Mouse (Mus musculus): ENCODE measurements around the gene Hs3st1.

Hs3st1 gene

DNA sequence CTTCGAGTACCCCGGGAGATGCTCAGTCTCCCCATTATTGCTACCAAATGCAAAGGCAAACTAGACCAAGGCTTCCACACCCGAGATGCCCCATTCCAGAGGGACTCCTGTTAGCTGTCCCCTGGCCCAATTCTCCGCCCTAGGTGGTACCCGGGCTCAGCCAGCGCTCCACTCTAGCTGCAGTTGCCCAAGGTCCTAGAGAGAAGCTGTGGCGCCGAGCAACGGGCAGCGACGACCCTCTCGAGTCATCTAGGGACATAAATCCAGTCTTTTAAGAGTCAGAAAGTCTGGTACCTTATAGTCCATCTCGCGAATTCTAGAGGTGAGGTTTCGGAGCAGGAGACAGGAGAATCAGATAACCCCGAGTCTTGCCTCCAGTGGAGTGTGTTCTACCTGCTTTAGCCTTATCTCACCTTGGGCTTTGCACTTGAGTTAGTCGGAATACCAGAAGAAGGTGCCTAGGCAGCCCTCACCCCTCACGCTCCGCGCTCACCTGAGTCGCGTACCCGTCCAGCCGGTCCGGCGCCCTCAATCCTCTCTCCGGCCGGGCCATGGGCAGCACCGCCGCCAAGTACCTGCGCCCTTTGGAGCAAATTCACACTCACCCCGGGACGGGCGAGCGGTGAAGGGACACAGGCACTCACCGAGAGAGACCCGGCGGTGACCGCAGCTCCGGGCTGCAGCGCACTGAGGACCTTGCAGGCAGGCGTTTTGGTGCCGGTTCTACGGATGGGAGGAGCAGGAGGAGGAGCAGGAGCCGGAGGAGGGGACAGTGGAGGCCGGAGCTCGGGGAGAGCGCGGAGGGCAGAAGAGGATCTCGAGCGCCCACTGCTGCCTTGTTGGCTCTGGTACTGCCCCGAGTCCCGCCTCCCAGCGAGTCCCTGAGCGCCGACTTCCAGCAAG lies 111.1 kb downstream of the Hs3st1 start:
- DNase-seq (ENCODE audit: low read depth in 2 of 2, low spot score in 2 of 2) = peak in 1 of 2 experiments; percentile 0

DNA sequence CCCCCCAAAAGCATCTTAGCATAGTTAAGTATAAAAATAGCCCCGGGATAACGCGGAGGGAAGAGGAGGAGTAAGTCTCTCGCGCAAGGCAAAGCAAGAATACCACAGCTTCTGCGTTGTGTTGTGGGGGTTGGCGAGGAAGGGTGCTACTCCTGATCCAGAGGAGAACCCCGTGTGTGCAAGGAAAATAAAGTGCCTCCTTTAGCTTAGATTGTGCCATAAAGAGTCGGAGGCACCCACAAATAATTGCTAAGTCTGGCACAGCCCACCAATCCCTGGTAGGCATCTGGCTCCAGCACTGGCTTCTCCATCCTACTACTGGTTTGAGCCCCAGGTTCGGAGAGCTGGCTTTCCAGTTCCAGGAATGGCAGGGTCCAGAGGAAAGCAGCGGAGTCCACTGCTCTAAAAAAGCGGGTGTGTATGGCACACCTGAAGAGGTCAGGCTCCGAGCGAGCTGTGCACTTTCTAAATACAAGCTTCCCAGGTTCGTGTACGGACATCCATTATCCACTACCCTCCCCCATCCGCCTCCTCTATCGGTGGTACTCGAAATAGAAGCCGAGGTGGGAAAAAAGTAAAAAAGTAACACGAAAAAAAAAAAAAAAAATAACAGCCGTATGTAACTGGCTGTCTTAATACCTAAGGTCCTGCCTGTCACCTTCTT lies 111.9 kb downstream of the Hs3st1 start:
- DNase-seq (ENCODE audit: low read depth in 2 of 2, low spot score in 2 of 2) = no peak

DNA sequence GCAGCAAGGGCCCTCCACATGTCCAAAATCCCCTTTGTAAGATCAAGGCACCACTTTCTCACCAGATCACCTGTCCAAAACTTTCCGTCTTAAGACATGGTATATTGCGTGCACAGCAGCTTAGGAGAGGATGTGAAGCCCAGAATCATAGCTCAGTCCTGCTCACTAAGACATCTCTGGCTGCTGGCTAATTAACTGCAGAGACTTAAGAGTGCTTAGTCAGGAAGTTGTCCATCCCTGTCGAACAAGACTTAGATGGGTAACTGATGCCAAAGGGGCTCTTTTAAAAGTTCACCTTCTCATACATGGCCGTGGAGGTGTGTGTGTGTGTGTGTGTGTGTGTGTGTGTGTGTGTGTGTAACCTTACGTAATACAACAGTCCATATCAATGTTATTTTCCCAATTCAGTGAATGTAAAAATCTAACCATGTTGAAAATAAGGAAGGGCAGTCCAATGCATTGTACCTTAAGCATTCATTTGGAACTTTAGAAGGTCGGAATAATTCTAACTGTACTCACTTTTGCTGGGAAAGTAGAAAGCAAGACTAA lies 113.0 kb downstream of the Hs3st1 start:
- DNase-seq (ENCODE audit: low read depth in 2 of 2, low spot score in 2 of 2) = no peak

DNA sequence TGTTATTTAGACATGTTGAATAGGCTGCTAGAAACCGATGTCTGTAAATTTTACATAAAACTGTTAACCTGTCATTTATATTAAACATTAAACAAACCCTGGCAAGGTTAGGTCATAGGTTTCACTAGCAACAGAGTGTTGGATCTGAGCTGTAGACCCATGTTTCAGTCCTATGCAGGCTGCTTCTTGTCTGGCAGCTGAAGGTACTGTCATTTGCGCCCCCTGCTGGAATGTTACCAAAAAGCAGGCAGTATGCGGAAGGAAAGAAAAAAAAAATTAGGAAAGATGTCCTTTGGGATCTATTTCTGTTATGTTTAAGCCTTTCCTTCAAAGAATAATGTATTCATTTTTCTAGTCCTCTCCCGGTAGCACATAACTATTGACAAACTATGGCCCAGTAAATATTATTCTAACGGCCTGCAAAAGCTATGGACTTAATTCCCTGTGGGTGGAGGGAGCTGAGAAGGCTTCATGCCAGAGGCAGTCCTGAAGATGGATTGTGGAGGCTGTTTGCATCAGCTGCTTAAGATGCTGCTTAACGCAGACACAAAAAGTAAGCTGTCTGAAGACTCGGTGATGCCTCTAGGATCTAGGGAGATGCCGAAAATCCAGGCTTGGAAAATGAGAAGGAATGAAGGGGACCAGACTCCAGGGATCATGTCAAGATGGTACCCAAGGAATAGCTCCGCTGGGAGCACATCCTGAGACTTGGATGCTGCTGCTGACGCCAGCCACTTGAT lies 115.7 kb downstream of the Hs3st1 start:
- no peak for DNase-seq (ENCODE audit: low read depth in 2 of 2, low spot score in 2 of 2)

DNA sequence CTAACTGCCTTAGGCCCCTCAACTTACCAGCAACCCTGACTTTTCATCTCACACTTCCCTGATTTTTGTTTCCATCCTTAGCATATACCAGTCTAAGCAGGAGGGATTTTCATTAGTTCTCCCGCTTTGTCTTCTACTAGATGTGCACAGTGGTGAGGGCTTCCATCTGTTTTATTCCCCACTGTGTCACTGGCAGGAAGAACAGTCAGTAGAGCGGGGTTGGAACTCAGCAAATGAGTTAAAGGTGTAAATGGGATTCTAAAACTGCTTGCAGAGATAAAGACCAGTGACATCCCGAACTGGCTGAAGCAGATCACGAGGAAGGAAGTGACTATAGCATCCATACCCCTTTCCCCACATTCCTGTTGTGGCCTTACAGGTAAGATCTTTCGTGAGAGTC lies 116.3 kb downstream of the Hs3st1 start:
- DNase-seq (ENCODE audit: low read depth in 2 of 2, low spot score in 2 of 2) = no peak

DNA sequence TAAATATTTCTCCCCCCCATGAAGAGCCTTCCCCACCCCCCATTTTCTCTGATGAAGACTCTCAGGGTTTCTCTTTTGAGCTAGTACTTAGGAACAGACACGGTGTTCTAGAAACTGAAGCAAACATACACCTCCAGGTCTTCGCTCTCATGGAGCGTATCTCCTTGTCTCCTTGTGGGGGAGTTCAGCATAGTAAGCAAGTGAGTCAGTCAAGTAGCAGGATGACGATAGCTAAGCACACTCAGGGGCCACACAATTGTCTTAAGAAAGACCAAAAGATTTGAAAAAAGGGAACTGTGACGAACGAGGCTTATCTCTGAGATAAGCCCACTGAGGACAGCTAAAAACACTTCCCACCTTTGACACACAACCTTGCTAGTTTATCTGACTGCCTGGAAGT lies 117.4 kb downstream of the Hs3st1 start:
- no peak for DNase-seq (ENCODE audit: low read depth in 2 of 2, low spot score in 2 of 2)

DNA sequence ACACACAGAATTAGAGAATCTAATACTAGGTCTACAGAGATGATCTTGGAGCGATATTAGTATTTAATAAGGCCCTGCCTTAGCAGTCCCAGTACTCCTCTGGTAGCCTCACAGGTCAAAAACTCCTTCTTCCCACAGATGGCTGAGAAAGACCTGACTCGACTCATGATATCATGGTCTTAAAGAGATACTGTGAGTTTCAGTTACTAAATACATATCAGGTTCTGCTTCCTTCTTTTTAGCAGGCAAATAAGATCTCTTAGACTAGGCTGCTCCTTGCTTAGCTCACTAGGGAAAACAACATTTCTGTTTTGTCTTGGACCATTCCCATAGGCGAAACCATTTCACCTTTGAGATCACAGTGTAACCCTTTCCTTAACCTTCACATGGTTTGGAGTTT lies 119.2 kb downstream of the Hs3st1 start:
- DNase-seq (ENCODE audit: low read depth in 2 of 2, low spot score in 2 of 2) = no peak

DNA sequence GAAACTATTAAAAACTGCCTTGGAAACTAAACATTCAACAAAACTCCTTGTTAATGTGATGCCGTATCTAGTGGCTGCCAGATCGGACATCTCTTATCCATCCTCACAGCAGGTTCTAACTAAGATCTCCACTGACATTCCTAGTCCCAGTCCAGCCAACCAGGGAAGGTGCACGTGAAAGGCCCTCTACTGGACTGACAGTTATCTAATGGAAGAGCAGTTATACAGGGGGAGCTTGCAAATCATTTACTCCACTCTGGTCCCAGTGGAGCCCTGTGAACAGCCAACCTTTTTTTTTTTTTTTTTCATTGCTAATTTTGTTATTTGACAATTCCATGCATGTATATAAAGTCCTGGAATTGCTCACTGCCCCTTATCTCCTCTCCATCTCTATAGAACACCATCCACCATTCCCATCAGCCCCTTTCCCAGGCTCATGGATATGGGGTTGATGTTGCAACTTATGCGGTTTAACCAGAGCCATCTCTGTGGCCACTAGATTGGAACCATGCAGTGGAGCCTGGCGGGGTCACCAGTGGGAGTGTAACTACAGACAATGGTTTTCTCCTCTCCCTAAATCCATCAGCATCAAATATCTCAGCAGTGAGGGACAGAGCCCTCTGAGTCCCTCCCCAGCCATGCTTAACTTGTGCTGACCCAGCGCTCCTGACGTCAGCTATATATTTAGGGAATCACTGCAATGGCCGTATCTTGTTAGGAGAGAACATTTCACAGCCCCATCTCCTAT lies 120.8 kb downstream of the Hs3st1 start:
- DNase-seq (ENCODE audit: low read depth in 2 of 2, low spot score in 2 of 2) = no peak

DNA sequence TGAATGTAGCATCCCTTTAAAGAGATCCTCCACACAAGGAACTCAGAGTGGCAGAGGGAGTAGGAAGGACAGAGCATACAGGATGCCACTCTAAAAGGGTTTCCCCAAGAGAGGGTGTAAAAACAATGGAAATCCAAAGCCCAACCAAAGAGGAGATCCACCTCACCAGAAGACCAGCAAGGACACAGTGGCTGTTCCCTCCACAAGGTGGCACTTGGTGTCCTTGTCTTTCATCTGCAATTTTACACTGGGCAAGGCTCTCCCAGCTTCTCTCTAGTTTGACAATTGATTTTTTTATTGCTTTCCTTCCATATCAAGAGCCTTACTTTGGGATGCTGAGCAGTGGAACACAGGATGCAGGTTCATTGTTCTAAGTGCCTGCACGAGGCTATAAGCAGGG lies 122.1 kb downstream of the Hs3st1 start:
- DNase-seq (ENCODE audit: low read depth in 2 of 2, low spot score in 2 of 2) = no peak

DNA sequence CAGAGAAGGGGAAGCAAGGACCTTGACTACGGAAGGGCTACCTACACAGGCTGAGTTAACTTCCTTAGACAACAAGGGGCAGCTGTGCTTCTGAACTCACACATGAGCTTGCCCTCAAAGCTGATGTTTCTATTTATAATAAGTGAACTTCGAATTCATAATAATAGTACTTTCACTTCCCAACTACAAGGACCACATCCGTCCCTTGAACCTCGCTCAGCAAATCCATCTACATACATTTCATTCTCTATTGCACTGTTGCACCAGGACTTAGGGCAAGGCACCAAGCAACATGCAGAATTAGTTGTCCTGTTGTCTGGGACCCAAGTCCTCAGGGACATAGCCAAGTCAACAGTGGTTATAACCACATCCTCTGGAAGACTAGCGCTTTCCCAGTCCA lies 124.4 kb downstream of the Hs3st1 start:
- no peak for DNase-seq (ENCODE audit: low read depth in 2 of 2, low spot score in 2 of 2)

DNA sequence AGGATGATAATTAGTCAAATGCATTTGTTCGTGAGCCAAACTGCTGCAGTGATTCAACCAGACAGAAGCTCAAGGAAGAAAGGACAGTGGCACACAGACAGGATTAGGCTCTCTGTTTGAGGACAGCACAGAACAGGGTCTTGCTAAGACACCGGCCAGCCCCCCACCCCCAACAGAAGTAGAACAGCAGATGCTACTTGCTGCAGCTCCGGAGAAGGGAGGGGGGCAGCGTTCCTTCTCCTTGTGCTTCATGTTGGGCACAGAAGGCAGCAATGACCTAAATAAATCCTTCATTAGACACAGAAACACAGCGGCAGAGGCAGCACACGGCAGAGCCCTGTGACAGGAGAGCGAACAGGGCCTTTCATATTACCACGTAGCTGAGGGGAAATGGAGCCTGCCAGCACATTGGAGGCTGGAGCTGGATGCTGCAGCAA lies 130.2 kb downstream of the Hs3st1 start:
- no peak for DNase-seq (ENCODE audit: low read depth in 2 of 2, low spot score in 2 of 2)

DNA sequence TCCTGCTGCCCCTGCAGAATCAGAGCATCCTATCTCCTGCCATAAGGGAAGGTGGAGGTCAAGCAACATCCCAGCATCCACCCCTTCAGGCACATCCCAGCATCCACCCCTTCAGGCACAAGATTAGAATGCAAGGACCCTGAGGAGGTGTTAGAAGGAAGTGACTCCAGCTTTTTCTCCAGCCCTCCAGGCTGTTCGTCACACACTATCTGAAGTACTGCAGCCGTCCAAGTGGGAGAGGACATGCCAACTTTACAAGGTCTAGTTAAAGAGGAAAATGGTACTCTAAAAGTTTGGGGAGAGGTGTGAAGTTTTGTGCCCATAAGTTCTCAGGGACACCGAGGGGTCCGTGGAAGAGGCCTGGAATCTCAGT lies 131.1 kb downstream of the Hs3st1 start:
- no peak for DNase-seq (ENCODE audit: low read depth in 2 of 2, low spot score in 2 of 2)

DNA sequence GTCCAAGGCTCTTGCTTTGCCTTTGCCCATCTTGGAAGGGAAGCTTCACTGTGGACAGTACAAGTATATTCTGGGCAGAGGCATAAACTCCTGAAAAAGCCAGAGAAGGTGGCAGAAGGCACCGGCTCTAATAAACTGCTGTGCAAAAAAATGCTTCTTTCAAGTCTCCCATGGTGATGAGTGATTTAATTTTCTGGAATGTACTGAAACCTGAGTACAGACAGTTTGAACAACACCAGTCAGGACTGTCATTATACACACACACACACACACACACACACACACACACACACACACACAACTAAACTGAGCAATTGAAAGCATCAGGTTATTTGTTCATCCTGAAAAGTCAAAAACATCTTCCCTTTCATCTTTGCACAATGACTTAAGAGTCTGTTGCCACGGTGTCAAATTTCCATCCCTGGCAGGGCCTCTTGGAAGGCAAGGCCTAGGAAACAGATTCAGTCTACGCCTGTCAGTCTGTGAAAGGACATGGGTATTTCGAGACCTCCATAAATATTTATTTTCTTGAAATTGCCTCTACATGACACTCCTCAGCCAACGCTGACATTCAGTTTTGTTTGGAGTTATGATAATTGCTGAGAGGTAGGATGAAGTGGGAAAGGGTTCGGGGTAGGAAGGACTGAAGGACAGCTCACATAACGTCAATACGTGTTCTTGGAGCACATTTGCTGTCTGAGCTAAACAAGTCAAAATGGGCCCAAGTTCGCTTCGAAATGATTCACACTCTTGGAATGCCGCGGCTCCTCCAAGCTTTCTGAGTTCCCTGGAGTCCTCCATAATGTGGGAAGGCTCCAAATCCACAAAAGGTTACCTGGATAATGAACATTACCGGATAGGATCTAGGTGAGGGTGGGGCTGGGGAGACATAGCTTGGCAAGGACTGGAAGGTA lies 131.7 kb downstream of the Hs3st1 start:
- no peak for DNase-seq (ENCODE audit: low read depth in 2 of 2, low spot score in 2 of 2)

DNA sequence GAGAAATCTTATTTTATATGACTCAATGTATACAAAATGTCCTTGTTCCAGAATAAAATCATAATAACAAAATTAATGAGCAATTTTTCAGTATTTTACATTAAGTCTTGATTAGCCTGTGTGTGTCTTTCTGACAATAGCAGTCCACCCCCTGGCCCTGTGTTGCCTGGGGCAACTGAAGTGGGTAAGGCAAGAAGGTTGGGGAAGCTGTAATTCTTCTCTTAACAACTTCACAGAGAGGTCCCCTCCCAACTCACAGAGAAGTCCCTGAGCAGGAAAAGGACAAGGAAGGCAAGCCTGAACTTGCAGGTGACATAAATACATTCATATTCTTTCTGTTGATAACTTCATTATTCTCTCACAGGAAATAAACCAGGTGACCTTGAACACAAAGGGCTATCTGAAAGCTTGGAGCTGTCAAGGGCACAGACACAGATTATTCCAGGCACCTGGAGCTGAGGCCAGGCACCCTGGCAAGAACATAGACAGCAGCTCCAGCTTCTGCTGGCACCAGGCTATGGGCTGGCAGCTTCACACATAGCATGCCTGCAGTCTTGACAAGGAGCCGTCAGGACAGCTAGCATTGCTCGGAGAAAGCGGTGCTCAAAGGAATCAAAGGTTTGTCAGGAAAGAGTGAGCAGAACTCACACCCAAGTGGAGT lies 134.9 kb downstream of the Hs3st1 start:
- DNase-seq (ENCODE audit: low read depth in 2 of 2, low spot score in 2 of 2) = no peak

DNA sequence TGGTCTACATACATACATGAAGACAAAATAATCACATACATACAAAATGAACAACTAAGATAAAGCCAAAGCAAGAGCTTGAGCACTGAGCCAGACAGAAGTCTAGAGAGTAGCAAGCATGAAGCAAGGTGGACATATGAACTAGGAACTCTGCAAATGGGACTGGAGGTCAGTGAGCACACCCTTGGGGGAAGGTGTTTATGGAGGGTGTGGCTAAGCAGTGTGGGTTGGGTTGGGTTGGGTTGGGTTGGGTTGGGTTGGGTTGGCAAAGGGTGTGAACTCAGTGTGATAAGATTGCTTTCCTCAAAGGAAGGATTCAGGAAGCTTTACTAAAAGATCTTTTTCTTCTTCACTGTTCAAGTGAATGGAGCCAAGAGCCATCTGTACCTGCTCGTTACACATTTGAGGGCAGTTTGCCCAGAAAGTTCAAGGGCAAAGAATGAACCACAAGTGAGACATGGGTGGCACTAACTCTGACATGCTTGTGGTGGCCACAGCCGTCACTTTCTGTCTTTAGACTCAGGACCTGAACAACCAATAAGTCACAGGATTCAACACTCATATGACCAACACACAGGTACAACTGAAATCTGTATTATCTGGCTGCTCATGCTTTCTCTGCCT lies 137.8 kb downstream of the Hs3st1 start:
- DNase-seq (ENCODE audit: low read depth in 2 of 2, low spot score in 2 of 2) = no peak

DNA sequence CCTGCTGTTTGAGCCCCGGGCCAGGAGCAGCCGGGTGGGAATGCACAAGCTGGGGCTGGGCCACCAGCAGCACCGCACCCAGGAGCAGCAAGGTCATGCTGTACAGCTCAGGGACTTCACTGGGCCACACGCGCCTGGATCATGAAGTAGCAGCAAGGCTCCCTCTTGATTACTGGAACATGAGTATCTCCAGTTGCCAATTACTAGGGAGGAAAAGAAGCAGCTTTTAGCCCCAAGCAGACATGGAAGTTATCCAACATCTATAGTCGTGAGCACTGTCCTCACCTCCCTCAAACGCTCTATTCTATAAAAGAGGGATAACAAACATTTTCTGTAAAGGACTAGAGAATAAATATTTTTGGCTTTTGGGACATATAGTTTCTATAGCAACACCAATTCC lies 140.1 kb downstream of the Hs3st1 start:
- DNase-seq (ENCODE audit: low read depth in 2 of 2, low spot score in 2 of 2) = no peak

DNA sequence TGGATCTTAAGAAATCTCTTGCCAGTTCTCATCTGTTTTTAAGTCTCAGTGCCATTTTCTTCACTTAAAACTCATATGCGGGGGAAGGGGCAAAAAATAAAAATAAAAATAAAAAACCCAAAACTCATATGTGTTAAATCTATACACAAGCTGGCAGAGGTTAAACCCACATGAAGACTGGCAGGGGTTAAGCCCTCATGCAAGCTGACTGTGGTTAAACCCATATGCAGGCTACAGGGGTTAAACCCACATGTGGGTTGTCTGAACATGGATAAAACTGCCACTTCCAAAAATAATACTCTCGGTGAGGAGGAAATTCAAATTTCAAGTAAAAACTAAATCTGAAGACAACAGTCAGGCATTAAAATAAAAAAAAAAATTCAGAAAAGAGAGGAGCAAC lies 141.7 kb downstream of the Hs3st1 start:
- no peak for DNase-seq (ENCODE audit: low read depth in 2 of 2, low spot score in 2 of 2)

DNA sequence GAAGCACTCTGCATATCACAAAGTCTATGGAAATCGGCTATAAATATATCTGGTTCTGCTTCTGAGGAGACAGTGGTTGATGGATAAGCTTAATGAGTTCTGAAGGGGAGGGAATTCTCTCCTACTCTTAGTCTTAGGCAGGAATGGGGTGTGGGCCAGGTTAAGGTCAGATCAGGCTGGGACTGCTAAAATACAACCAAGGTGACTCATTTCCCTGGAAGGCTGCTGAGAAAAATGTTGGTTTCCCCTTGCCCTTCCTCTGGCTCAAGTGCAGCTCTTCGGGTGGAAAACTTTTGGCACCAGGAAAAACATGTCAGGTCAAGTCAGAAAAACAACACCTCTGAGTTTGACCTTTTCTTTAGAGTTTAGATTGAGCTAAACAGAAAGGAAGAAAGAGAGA lies 143.0 kb downstream of the Hs3st1 start:
- DNase-seq (ENCODE audit: low read depth in 2 of 2, low spot score in 2 of 2) = no peak

DNA sequence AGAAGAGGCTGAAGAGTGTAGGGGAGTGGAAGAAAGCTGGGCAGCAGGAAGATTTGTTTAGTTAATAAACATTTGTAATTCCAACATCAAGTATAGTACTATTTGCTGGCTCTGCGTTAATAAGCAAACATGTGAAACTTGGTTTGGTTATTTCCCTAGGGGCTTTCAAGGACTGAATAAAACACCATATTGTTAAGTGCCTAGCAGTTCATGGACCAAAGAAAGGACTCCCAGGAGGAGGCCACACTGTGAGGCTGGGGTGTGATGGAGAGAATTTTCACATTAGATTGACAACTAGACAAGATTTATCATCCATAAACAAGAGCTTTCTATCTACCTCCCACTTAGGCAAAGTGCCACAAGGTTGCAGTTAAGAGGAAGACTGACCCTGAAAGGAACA lies 147.0 kb downstream of the Hs3st1 start:
- DNase-seq (ENCODE audit: low read depth in 2 of 2, low spot score in 2 of 2) = no peak

Data from CD8-positive naive resting alpha-beta T cell, adult 2 months (primary cell).